Mouse (Mus musculus) intestine, embryonic 16.5 days (tissue): Measurements from ENCODE around the gene Tppp. TPM values are rescaled to one million over a fixed set of nuclear protein-coding genes. Genes with fewer than 3 reads are reported as not detected.

Experiments
- ATAC-seq: fragments of 200-750 bp; cut with Nextera tagmentation; 2 replicates; pipeline ENCODE4 v1.8.0; 2017; ENCODE audit warnings: moderate TSS enrichment, moderate library complexity
- H3K27ac ChIP-seq: fragments of 300-500 bp; sonication (generic); 2 replicates; pipeline ENCODE4 v1.5.1; 2014; ENCODE audit warnings: mild to moderate bottlenecking, low read length
- H3K27me3 ChIP-seq: fragments of 300-500 bp; sonication (generic); replicated peaks from 2 replicates; pipeline ENCODE4 v1.6.1; 2014; ENCODE audit warnings: low read length, control low read depth, mixed read lengths; ENCODE audit not compliant: control insufficient read depth, insufficient read depth
- H3K36me3 ChIP-seq: fragments of 300-500 bp; sonication (generic); 2 replicates; pipeline ENCODE4 v1.6.1; 2014; ENCODE audit warnings: low read length, control low read depth; ENCODE audit not compliant: control insufficient read depth, insufficient read depth
- H3K4me1 ChIP-seq: fragments of 300-500 bp; sonication (generic); 2 replicates; pipeline ENCODE4 v1.6.1; 2014; ENCODE audit warnings: low read length, control low read depth, mixed read lengths; ENCODE audit not compliant: control insufficient read depth, insufficient read depth
- H3K4me2 ChIP-seq: fragments of 300-500 bp; sonication (generic); 2 replicates; pipeline ENCODE4 v1.6.1; 2014; ENCODE audit warnings: low read depth, low read length, control low read depth
- H3K4me3 ChIP-seq: fragments of 300-500 bp; sonication (generic); 2 replicates; pipeline ENCODE4 v1.5.1; 2014; ENCODE audit warnings: mild to moderate bottlenecking, low read length
- H3K9ac ChIP-seq: fragments of 300-500 bp; sonication (generic); 2 replicates; pipeline ENCODE4 v1.6.1; 2014; ENCODE audit warnings: low read depth, low read length
- H3K9me3 ChIP-seq: fragments of 300-500 bp; sonication (generic); 2 replicates; pipeline ENCODE4 v1.6.1; 2016; ENCODE audit warnings: low read length, control low read depth; ENCODE audit not compliant: control insufficient read depth
- WGBS: fragments of 180-500 bp; shearing (Covaris S2); extraction: QIAGEN DNeasy Blood & Tissue Kit; methylation state at CpG from one replicate; pipeline ENCODE4 v1.1.7; 2014; 5-methylcytosine and 5-hydroxymethylcytosine counted together
- polyA plus RNA-seq: library from polyadenylated mRNA; unstranded; fragments of >200 nt; fragmentation: Nextera tagmentation; extraction: Ambion mirVana; gene quantifications from 2 replicates; pipeline ENCODE4 v1.2.1, GENCODE M21; 2015

Gene Tppp
- 2.7 and 3.2 TPM in 2 replicates for polyA plus RNA-seq

DNA sequence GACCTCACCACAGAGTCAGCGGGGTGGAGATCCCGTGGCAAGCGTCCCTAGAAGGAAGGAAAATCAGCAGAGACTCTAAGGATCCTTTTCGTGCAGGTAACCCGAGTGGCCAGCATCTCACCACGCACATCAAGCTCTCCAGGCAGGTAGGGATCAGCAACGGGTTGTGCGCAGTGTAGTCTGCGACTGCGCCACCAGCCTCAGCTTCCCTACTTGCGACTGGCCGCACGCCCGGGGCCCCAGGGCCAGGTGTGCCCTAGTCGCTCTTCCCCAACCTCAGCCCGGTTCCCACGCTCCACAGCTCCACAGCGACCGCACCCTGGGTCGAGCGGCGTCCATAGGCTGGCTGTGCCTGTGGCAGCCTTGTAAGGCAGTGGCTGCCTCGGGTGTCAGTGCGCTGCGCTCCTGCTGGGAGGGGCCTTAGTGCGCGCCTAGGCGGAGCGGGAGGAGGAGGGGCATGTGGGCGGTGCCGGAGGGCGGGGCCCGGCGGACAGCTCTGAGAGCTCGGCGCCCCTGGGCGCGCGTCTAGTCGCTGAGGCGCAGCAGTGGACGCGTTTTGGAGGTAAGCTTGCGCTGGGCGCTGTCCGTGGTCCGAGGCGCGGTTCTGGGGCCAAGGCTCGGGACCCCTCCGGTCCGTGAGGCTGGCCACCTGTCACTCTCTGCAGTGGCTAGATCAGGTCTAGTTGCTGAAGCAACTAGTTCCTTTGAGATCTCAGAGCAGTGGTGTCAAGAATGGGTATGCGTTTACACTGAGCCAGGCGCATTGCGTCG, at the start of gene Tppp:
Gene Tppp (plus strand): TSS at position 460 of the 771 bp plus-strand sequence.
- Histone ChIP-seq H3K9ac (peak within 1 kb of the TSS; percentile 72), H3K4me2 (peak within 1 kb of the TSS; percentile 100), H3K27ac (no peak within 1 kb of the TSS; the same call in 1 of the 2 replicates), H3K4me1 (peaks cover 9% of the 10 kb centered on the region), H3K36me3 (no peaks in the 10 kb centered on the region), H3K9me3 (no peaks in the 10 kb centered on the region), H3K27me3 (peaks cover 16% of the 10 kb centered on the region), H3K4me3 (peak within 1 kb of the TSS; percentile 61)
- WGBS: under 1% methylated on average over 55 of the region's 56 CpGs
- ATAC-seq: peak; percentile 99

DNA sequence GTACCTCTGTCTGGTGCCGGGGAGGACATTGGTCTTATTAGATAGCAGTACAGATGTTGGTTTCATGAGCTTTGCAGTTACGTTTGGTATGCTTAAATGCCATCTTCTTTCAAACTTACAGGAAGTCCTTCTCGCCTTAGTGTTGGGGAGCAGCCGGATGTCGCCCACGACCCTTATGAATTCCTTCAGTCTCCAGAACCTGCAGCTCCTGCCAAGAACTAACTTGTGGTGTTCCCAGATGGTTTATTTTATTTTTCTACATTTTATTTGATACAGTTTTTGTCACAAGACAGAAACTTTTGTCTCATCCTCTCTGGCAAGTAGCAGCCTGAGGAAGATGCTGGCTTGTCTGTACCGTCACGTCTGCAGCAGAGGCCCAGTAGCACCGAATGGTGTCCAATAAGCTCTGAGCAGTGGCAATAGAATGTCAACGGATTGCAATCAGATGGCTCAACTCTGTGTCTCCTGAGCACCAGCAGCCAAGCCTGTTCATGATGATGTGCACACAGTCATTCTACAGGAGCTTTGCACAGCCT, 49.0 kb upstream of the Tppp start:
- Histone ChIP-seq H3K4me2 (no peak overlapping the region), H3K27me3 (no peaks in the 10 kb centered on the region), H3K4me3 (no peak overlapping the region), H3K9me3 (no peaks in the 10 kb centered on the region), H3K4me1 (no peaks in the 10 kb centered on the region), H3K27ac (no peak overlapping the region), H3K9ac (no peak overlapping the region), H3K36me3 (peaks cover 13% of the 10 kb centered on the region)
- whole genome bisulfite sequencing: 92% methylated on average over 10 of the region's 10 CpGs
- ATAC-seq: no peak

DNA sequence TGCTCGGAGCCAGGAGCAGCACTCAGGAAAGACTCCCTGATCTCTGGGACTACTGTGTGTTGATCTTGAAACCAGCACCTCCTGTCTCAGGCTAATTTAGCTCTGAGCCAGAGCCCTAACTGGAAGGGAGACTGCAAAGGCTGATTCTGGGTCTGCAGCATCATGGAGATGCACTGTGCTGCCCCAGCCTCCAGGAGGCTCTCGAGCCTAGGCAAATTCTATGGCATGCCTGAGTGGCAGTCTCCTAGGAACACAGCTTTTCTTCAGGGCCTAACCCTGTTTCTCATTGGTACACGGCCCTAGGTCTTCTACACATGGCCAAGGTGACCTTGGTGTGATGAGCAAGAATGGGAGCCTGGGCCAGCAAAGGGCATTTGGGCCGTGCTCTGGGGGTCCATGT, 48.0 kb upstream of the Tppp start:
- peaks cover 8% of the 10 kb centered on the region; the same call in 1 of the 2 replicates for H3K36me3 ChIP-seq
- no peaks in the 10 kb centered on the region for H3K4me1 ChIP-seq
- WGBS: 89% methylated on average over 4 of the region's 4 CpGs
- no peak for ATAC-seq
- no peaks in the 10 kb centered on the region for H3K27me3 ChIP-seq
- no peak overlapping the region for H3K27ac ChIP-seq
- no peak overlapping the region for H3K4me3 ChIP-seq
- no peak overlapping the region for H3K9ac ChIP-seq
- no peaks in the 10 kb centered on the region for H3K9me3 ChIP-seq
- H3K4me2 ChIP-seq: no peak overlapping the region

DNA sequence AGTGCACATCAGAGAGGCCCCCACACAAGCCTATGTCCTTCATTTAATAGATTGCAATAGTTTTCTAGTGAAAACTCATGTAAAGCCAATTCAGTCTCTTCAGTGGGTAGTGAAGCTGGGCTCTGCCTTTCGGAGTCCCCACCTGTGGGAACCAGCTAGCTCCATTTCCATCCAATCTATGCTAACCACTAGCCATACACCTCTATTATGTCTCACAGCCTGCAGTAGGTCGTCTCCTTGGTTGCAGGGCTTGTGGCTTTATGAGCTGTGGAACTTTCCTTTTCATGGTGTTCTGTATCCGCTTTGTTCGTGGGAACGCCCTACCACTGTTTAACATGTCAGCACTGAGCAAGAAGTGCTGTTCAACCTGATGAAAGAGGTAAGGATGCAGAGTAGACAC, 45.7 kb upstream of the Tppp start, which contains the start of gene Zdhhc11:
Gene Zdhhc11 (plus strand): TSS at position 301 of the 400 bp plus-strand sequence.
- Histone ChIP-seq H3K27me3 (no peaks in the 10 kb centered on the region), H3K27ac (no peak within 1 kb of the TSS), H3K4me1 (no peaks in the 10 kb centered on the region), H3K9ac (no peak within 1 kb of the TSS), H3K9me3 (no peaks in the 10 kb centered on the region), H3K4me3 (no peak within 1 kb of the TSS), H3K36me3 (no peaks in the 10 kb centered on the region; the same call in 1 of the 2 replicates), H3K4me2 (no peak within 1 kb of the TSS)
- no peak for ATAC-seq
- WGBS: 89% methylated on average over 5 of the region's 5 CpGs

DNA sequence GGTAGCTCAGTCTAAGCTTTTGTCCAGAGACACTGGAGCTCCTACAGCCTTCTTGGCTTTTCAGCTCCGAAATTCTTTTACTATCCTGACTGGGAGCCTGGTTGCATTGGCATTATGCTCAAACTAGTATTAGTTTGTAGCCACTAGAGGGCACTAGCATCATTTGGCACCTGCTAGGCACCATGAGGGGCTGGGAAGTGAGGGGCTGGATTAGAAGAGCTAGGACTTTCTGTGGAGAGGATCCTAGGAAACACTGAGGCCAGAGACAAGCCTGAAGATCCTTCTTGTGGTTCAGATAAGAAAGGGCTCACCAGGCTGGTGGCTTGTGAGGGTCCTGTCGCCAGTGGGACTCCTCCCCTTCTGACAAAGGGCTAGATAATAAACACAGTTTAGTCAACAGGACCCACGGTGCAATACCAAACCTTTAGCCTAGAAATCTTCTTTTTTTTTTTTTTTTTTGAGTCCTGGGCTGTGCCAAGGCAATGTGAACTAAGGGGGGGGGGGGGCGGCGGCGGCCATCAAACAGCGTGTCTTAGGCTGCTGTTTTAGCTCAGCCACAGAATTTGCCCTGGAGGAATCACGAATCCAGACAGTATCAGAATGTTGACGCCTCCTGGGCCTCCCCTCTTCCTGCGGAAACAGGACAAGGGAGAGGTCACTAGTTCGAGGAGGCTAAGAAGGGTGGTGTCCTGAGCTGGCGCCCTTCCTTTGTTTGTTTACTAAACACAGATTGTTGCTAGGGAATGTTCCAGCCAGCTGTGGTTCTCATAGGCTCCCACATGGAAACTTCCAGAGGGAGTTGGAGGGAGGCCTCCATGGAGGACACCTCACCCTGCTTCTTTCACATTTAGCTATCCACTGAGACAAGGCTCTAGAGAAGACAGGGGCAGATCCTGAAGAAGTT, 38.4 kb upstream of the Tppp start:
- no peak overlapping the region for H3K9ac ChIP-seq
- H3K27ac ChIP-seq: no peak overlapping the region; the same call in none of the 2 replicates
- no peaks in the 10 kb centered on the region for H3K9me3 ChIP-seq
- no peaks in the 10 kb centered on the region for H3K36me3 ChIP-seq
- no peaks in the 10 kb centered on the region for H3K27me3 ChIP-seq
- ATAC-seq: peak; percentile 85
- no peak overlapping the region for H3K4me3 ChIP-seq
- peak overlapping the region; percentile 43 for H3K4me2 ChIP-seq
- 31% methylated on average over 12 of the region's 12 CpGs for WGBS
- peaks cover 5% of the 10 kb centered on the region; the same call in 1 of the 2 replicates for H3K4me1 ChIP-seq

DNA sequence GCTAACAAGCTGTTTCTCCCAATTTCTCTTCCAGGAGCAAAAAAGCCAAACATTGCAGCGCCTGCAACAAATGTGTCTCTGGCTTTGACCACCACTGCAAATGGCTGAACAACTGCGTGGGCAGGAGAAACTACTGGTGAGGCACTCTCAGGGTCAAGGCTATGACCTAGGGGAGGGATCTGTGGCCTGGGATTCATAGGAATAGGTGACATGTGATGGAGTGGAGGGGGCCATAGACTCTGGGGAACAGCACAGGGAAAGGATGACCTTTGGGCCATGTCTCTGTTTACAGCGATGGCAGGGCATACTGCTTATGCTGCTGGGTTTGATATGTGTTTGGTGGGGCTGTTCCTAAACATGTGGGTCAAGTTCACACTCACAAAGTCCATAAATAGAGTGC, 34.7 kb upstream of the Tppp start:
- no peak for ATAC-seq
- H3K27me3 ChIP-seq: no peaks in the 10 kb centered on the region
- WGBS: 87% methylated on average over 3 of the region's 3 CpGs
- H3K4me1 ChIP-seq: peaks cover 5% of the 10 kb centered on the region; the same call in 1 of the 2 replicates
- no peak overlapping the region for H3K9ac ChIP-seq
- H3K9me3 ChIP-seq: no peaks in the 10 kb centered on the region
- no peak overlapping the region for H3K4me3 ChIP-seq
- H3K4me2 ChIP-seq: no peak overlapping the region
- no peaks in the 10 kb centered on the region for H3K36me3 ChIP-seq
- no peak overlapping the region for H3K27ac ChIP-seq

DNA sequence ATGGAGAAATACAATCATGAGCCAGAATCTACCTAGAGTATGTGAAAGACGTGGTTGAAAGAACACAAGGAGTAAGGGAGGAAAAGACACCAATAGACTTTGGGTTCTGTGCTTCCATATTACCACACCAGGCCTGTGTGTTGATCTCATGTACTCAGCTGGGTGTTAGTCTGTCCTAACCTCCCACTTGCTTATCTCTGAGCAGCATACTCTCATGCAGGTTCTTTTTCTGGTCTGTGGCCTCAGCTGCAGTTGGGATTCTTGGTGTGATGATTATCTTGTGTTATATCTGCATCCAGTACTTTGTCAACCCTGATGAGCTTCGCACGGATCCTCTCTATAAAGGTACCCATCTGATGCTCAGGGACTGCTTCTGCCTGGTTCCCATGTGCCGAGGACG, 32.3 kb upstream of the Tppp start:
- Histone ChIP-seq H3K9ac (no peak overlapping the region), H3K27ac (no peak overlapping the region), H3K4me2 (no peak overlapping the region), H3K4me1 (no peaks in the 10 kb centered on the region), H3K4me3 (no peak overlapping the region), H3K27me3 (no peaks in the 10 kb centered on the region), H3K9me3 (no peaks in the 10 kb centered on the region), H3K36me3 (no peaks in the 10 kb centered on the region)
- WGBS: 89% methylated on average over 5 of the region's 5 CpGs
- ATAC-seq: no peak

DNA sequence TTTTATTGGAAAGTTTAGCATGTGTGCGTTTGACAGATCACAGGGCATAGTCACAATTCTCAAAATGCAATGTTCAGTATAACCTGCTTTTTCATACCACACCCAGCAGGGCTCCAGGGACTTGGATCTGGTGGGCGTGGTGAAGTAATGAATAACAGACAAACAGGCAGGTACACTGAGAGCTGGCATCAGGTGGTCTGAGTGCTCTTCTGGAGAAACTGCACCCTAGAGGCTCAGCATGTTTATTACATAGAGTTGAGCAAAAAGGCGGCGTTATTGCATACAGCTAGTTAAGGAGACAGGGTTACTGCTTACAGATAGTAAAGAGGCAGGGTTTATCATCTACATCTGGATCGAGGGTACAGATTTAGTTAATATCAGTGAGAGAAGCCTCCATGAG, 18.9 kb upstream of the Tppp start:
- peak; percentile 70 for ATAC-seq

DNA sequence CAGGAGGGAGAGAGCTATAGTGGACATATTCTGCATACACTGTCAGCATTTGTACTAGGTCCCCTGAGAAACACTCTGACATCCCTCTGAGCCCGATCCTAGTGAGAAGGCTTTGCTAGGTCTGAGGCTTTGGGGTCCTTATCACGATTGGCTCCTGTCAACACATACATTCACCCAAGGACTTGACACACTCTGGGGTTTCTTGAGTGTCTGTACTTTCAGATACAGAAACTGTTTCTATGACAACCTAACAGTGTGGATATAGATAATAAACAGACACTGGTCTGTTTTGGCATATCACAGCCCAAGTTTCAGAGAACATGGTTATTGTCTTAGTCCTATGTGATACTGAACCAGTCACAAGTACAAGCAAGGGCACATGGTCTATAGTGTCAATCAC, 18.4 kb upstream of the Tppp start:
- H3K4me1 ChIP-seq: 0 out of 2 replicates have a peak, but pooled peaks cover 3% of the 10 kb centered on the region
- H3K4me2 ChIP-seq: no peak overlapping the region
- H3K9ac ChIP-seq: no peak overlapping the region
- peak; percentile 33; the same call in 1 of the 2 replicates for ATAC-seq
- no peaks in the 10 kb centered on the region for H3K36me3 ChIP-seq
- no peaks in the 10 kb centered on the region for H3K9me3 ChIP-seq
- WGBS: 72% methylated on average over 2 of the region's 2 CpGs
- H3K4me3 ChIP-seq: no peak overlapping the region
- H3K27ac ChIP-seq: no peak overlapping the region
- H3K27me3 ChIP-seq: no peaks in the 10 kb centered on the region

More for the DNA sequence above, 18.9 kb upstream of the Tppp start:
- no peak overlapping the region for H3K9ac ChIP-seq
- no peaks in the 10 kb centered on the region for H3K27me3 ChIP-seq
- 67% methylated on average over 5 of the region's 5 CpGs for WGBS
- 0 out of 2 replicates have a peak, but pooled peaks cover 3% of the 10 kb centered on the region for H3K4me1 ChIP-seq
- H3K27ac ChIP-seq: no peak overlapping the region
- H3K4me2 ChIP-seq: no peak overlapping the region
- H3K4me3 ChIP-seq: no peak overlapping the region
- H3K36me3 ChIP-seq: no peaks in the 10 kb centered on the region
- no peaks in the 10 kb centered on the region for H3K9me3 ChIP-seq
